Mouse (Mus musculus): ENCODE results near the gene Glipr1. TPM values are rescaled to one million over a fixed set of nuclear protein-coding genes. Genes with fewer than 3 reads are reported as not detected.

The Glipr1 gene
- polyA plus RNA-seq, 1 experiment from 2014 or later, result 11.8 TPM

DNA sequence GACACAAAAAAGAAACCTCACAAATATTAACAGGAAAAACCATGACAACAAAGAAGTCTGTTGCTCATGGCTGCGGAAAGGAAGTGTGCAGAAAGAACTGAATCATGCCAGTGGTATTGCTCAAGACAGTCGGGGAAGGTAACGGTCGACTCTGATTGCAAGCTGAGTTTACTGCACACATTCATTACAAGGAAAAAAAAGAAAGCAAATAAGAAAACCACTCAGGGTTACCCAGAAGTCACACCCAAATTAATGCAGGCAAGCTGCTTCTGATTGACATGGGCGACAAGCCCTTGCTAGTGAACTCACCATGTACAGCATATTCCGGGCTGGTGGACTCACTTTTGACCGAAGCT lies 5.9 kb downstream of the Glipr1 start:
- no peak for TF ChIP-seq CTCF (IDR thresholded peaks at IDR 0.05; ENCODE audit: low read depth)
- Histone ChIP-seq H3K4me1 (replicated peaks; ENCODE audit: control insufficient read depth, insufficient read depth, low read length) (no peaks in the 10 kb centered on the region), H3K9me3 (ENCODE audit: control insufficient read depth) (no peaks in the 10 kb centered on the region), H3K27me3 (replicated peaks; ENCODE audit: control insufficient read depth, insufficient read depth, low read length) (no peaks in the 10 kb centered on the region), H3K4me2 (replicated peaks; ENCODE audit: low read depth) (peak overlapping the region; percentile 48), H3K4me3 (ENCODE audit: low read depth, low read length) (peak overlapping the region; percentile 18), H3K9ac (ENCODE audit: low read depth, low read length) (no peak overlapping the region), H3K27ac (ENCODE audit: low read depth, low read length) (0 out of 2 replicates have a peak overlapping the region, but pooled peaks have one; percentile 21), H3K36me3 (ENCODE audit: control insufficient read depth, insufficient read depth) (no peaks in the 10 kb centered on the region)
- WGBS, result 38% methylated on average over 7 of the region's 7 CpGs
- peak; percentile 61 for ATAC-seq

DNA sequence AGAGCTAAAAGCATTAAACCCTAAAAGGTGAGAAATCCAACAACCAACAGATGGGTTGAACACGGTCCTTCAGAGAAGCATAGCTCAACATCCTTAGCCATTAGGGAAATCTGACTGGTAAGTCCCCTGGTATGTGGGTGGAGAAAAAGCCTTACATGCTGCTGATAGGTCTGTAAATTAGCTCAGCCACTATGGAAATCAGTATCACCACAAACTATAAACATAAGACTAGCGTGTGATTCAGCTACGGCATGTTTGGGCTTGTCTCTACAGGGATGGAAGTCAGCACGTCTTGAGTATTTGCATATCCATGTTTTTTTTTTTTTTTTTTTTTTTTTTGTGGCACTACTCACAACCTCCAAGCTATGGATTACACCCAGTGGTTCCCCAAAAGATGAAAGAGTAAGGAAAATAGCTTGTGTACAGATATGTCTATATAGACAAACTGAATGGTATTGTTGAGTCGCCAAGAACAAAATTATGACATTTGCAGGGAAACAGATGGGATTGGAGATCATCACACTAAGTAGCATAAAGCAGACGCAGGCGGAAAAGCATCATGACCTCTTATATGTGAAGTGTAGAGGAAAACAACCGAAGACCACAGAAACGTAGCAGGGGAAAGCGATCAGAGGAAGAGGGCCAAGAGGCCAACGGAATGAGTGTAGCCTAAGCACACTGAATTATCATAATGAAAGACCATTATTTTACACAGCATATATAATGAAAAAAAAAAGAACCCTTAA lies 6.5 kb downstream of the Glipr1 start:
- Histone ChIP-seq H3K27ac (ENCODE audit: low read depth, low read length) (no peak overlapping the region), H3K4me1 (replicated peaks; ENCODE audit: control insufficient read depth, insufficient read depth, low read length) (no peaks in the 10 kb centered on the region), H3K36me3 (ENCODE audit: control insufficient read depth, insufficient read depth) (no peaks in the 10 kb centered on the region), H3K9me3 (ENCODE audit: control insufficient read depth) (no peaks in the 10 kb centered on the region), H3K4me3 (ENCODE audit: low read depth, low read length) (no peak overlapping the region), H3K4me2 (replicated peaks; ENCODE audit: low read depth) (peak overlapping the region; percentile 48; the same call in 1 of the 2 replicates), H3K9ac (ENCODE audit: low read depth, low read length) (no peak overlapping the region), H3K27me3 (replicated peaks; ENCODE audit: control insufficient read depth, insufficient read depth, low read length) (no peaks in the 10 kb centered on the region)
- WGBS, result 80% methylated on average over 11 of the region's 11 CpGs
- no peak for TF ChIP-seq CTCF (IDR thresholded peaks at IDR 0.05; ENCODE audit: low read depth)
- ATAC-seq, result no peak

DNA sequence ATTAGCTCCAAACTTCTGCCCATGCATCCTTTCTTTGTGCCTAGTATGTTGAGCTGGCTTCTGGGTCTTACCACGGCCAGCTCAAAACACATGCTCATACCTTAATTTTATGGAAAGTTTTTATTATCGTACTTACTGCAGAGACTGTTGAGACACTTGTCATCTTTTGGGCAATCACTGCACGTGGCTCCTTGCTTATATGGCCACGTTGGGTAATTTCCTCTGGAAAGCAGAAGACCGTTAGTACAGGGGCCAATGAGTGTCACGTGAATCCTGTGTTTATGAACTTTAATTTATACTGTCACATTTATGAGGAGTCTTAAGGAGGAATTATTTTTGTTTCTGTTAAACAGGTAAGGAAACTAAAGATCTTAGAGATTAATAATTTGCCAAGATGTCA lies 16.0 kb downstream of the Glipr1 start:
- no peak for TF ChIP-seq CTCF (IDR thresholded peaks at IDR 0.05; ENCODE audit: low read depth)
- H3K4me2 ChIP-seq (replicated peaks; ENCODE audit: low read depth), result no peak overlapping the region
- H3K9me3 ChIP-seq (ENCODE audit: control insufficient read depth), result no peaks in the 10 kb centered on the region
- no peak overlapping the region for H3K27ac ChIP-seq (ENCODE audit: low read depth, low read length)
- H3K27me3 ChIP-seq (replicated peaks; ENCODE audit: control insufficient read depth, insufficient read depth, low read length), result no peaks in the 10 kb centered on the region
- no peak overlapping the region for H3K9ac ChIP-seq (ENCODE audit: low read depth, low read length)
- 84% methylated on average over 6 of the region's 6 CpGs for WGBS
- no peak overlapping the region for H3K4me3 ChIP-seq (ENCODE audit: low read depth, low read length)
- peaks cover 45% of the 10 kb centered on the region for H3K36me3 ChIP-seq (ENCODE audit: control insufficient read depth, insufficient read depth)
- no peak for ATAC-seq
- H3K4me1 ChIP-seq (replicated peaks; ENCODE audit: control insufficient read depth, insufficient read depth, low read length), result no peaks in the 10 kb centered on the region

DNA sequence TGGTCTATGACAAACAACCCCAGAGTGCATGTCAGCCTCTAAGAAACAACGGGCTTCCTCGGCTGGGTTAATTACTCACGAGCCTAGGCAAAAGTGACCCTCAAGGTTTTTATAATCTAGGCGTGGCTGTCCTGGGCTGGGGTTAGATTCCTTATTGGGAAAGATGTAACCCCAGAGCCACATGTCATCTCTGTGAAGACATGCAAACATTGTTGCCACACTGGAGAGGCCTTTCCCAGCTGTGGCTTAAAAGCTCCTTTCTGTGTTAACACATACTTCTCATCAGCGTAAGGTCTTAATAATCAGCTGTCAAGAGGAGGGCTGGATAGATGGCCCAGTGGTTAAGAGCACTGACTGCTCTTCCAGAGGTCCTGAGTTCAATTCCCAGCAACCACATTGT lies 19.4 kb downstream of the Glipr1 start:
- Histone ChIP-seq H3K4me2 (replicated peaks; ENCODE audit: low read depth) (no peak overlapping the region), H3K27ac (ENCODE audit: low read depth, low read length) (no peak overlapping the region), H3K4me3 (ENCODE audit: low read depth, low read length) (no peak overlapping the region), H3K9me3 (ENCODE audit: control insufficient read depth) (no peaks in the 10 kb centered on the region), H3K4me1 (replicated peaks; ENCODE audit: control insufficient read depth, insufficient read depth, low read length) (no peaks in the 10 kb centered on the region), H3K36me3 (ENCODE audit: control insufficient read depth, insufficient read depth) (peaks cover 67% of the 10 kb centered on the region), H3K9ac (ENCODE audit: low read depth, low read length) (no peak overlapping the region), H3K27me3 (replicated peaks; ENCODE audit: control insufficient read depth, insufficient read depth, low read length) (no peaks in the 10 kb centered on the region)
- WGBS, result 67% methylated on average over 5 of the region's 5 CpGs
- no peak for ATAC-seq
- no peak for TF ChIP-seq CTCF (IDR thresholded peaks at IDR 0.05; ENCODE audit: low read depth)

DNA sequence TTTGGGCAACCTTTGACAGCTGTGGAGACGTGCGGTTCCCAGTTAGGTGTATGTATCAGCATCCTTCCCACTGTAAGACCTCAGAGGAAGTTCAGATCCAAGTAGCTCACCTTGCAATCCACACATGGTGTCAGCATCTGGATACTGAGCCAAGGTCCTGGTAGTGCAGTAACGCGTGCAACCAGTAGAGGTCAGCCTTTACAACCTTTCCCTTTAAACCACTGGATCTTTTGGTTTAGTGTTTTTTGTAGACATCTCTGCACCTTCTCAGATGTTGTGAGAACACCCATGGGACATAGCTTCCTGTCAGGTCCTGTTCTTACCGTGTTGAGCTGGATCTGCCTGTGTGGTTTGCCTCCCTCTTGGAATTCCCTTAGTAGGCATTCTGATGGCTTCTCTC lies 24.8 kb downstream of the Glipr1 start:
- Histone ChIP-seq H3K27ac (ENCODE audit: low read depth, low read length) (no peak overlapping the region), H3K9ac (ENCODE audit: low read depth, low read length) (no peak overlapping the region), H3K4me2 (replicated peaks; ENCODE audit: low read depth) (no peak overlapping the region), H3K36me3 (ENCODE audit: control insufficient read depth, insufficient read depth) (peaks cover 44% of the 10 kb centered on the region), H3K27me3 (replicated peaks; ENCODE audit: control insufficient read depth, insufficient read depth, low read length) (no peaks in the 10 kb centered on the region), H3K4me1 (replicated peaks; ENCODE audit: control insufficient read depth, insufficient read depth, low read length) (no peaks in the 10 kb centered on the region; the same call in 1 of the 2 replicates), H3K9me3 (ENCODE audit: control insufficient read depth) (no peaks in the 10 kb centered on the region), H3K4me3 (ENCODE audit: low read depth, low read length) (no peak overlapping the region)
- 0 out of 2 replicates have a peak, but pooled peaks have one; percentile 15 for ATAC-seq
- 41% methylated on average over 5 of the region's 5 CpGs for WGBS
- TF ChIP-seq CTCF (IDR thresholded peaks at IDR 0.05; ENCODE audit: low read depth), result peak; percentile 94

DNA sequence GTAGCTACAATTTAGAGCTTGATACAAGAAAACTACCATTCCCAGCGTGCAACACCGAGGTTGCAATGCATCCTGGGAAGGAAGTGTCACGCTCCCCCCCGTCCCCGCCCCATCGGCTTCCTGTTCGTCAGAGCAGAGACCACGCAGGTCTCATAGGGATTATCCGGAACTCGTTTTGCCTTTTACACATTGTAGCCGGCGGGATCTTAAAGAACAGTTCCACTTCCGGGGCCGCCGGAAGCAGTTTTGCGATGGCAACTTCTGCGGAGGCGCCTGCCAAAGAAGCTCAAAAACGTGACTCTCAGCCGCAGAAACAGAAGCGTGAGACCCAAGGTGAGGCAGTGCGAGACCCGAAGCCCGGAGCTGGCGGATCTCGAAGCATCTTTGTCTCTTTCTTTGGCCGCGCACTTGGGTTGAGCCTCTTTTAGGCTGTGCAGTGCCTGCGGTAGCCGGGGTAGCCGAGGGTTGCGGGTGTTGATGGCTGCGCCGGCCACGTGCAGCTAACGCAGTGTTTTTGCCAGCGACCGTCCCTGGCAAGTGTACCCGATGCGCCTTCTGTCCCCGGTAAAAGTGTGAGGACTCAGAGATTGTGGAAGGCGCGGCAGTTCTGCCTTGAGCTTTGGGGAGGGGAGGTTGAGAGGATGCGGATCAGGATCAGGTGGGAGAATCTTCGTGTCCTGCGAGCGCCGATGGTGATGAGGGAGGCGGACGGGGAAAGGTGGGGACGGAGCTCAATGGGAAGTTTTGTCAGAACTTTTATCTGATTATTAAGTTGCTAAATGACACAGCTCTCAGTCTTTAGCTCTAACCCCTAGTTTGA lies 29.7 kb downstream of the Glipr1 start, which contains the start of gene Krr1:
Gene Krr1, plus strand, starts transcription at position 123 of the 820 bp plus-strand sequence.
- under 1% methylated on average over 51 of the region's 51 CpGs for WGBS
- TF ChIP-seq CTCF (IDR thresholded peaks at IDR 0.05; ENCODE audit: low read depth), result no peak
- ATAC-seq, result peak; percentile 100

More for the DNA sequence above, 29.7 kb downstream of the Glipr1 start, which contains the start of gene Krr1:
- no peaks in the 10 kb centered on the region for H3K9me3 ChIP-seq (ENCODE audit: control insufficient read depth)
- H3K9ac ChIP-seq (ENCODE audit: low read depth, low read length), result peak within 1 kb of the TSS; percentile 72
- peak within 1 kb of the TSS; percentile 88 for H3K4me2 ChIP-seq (replicated peaks; ENCODE audit: low read depth)
- no peaks in the 10 kb centered on the region; the same call in 1 of the 2 replicates for H3K4me1 ChIP-seq (replicated peaks; ENCODE audit: control insufficient read depth, insufficient read depth, low read length)
- no peaks in the 10 kb centered on the region for H3K27me3 ChIP-seq (replicated peaks; ENCODE audit: control insufficient read depth, insufficient read depth, low read length)
- H3K4me3 ChIP-seq (ENCODE audit: low read depth, low read length), result peak within 1 kb of the TSS; percentile 94
- H3K27ac ChIP-seq (ENCODE audit: low read depth, low read length), result 0 out of 2 replicates have a peak within 1 kb of the TSS, but pooled peaks have one; percentile 46
- H3K36me3 ChIP-seq (ENCODE audit: control insufficient read depth, insufficient read depth), result peaks cover 12% of the 10 kb centered on the region; the same call in 1 of the 2 replicates

Data from intestine, postnatal 0 days (tissue).